Mouse (Mus musculus): Measurements from ENCODE around the gene Mybbp1a.
"Not testable (repeated sequence)": the region's sequence is repeated elsewhere in the genome, so short reads cannot be mapped to it uniquely, and the experiment has no call there.

Gene Mybbp1a

GRCm38 (mm10) chr11:72413601-72414190, 27.5 kb upstream of the Mybbp1a start:
- DNase-seq, result no peak

- DNase-seq, result no peak
These were observed 26.0 kb upstream of the Mybbp1a start for GRCm38 (mm10) chr11:72415155-72415554.

GRCm38 (mm10) chr11:72416666-72417065, 24.5 kb upstream of the Mybbp1a start:
- no peak for DNase-seq

GRCm38 (mm10) chr11:72417376-72417775, 23.8 kb upstream of the Mybbp1a start:
- DNase-seq, result no peak

- no peak for DNase-seq
These were observed 22.9 kb upstream of the Mybbp1a start for GRCm38 (mm10) chr11:72418227-72418626.

- no peak for DNase-seq
These were observed 22.1 kb upstream of the Mybbp1a start for GRCm38 (mm10) chr11:72419006-72419405.

GRCm38 (mm10) chr11:72420460-72421122, 20.6 kb upstream of the Mybbp1a start:
- no peak for DNase-seq

- DNase-seq, result no peak
These were observed 19.5 kb upstream of the Mybbp1a start for GRCm38 (mm10) chr11:72421518-72422278.

GRCm38 (mm10) chr11:72423686-72424085, 17.5 kb upstream of the Mybbp1a start:
- DNase-seq, result no peak

GRCm38 (mm10) chr11:72425201-72425600, 16.0 kb upstream of the Mybbp1a start:
- no peak for DNase-seq

- no peak for DNase-seq
These were observed 14.3 kb upstream of the Mybbp1a start for GRCm38 (mm10) chr11:72426884-72427283.

- peak; percentile 63 to 65 for DNase-seq
These were observed 12.5 kb upstream of the Mybbp1a start for GRCm38 (mm10) chr11:72428694-72429093.

- DNase-seq, result peak; percentile 63 to 71
These were observed 11.9 kb upstream of the Mybbp1a start for GRCm38 (mm10) chr11:72429288-72429690.

- not testable (repeated sequence) for DNase-seq
These were observed 10.7 kb upstream of the Mybbp1a start for GRCm38 (mm10) chr11:72430311-72431068.

- DNase-seq, result no peak
These were observed 6.0 kb upstream of the Mybbp1a start, which contains the start of gene Ggt6 for GRCm38 (mm10) chr11:72434963-72435693. TSS of gene Ggt6 (plus strand) at chr11:72435526.

GRCm38 (mm10) chr11:72435694-72436045, 5.5 kb upstream of the Mybbp1a start:
- DNase-seq, result no peak

- no peak for DNase-seq
These were observed 4.9 kb upstream of the Mybbp1a start for GRCm38 (mm10) chr11:72436271-72436670.

GRCm38 (mm10) chr11:72436756-72437650, 4.2 kb upstream of the Mybbp1a start:
- DNase-seq, result no peak

- no peak for DNase-seq
These were observed 2.7 kb upstream of the Mybbp1a start for GRCm38 (mm10) chr11:72438411-72438810.

GRCm38 (mm10) chr11:72440597-72440964, 574 bp upstream of the Mybbp1a start:
- peak in 1 of 2 experiments; percentile 27 for DNase-seq
